Mouse (Mus musculus) cerebellum, adult 8-10 months (tissue): ENCODE data around the gene Ccdc93.
A peak's percentile ranks its signal among the peaks of the same experiment; 100 is the strongest.

Experiments used
- DNase-seq: peaks from one replicate; pipeline ENCODE4 v3.0.0; 2022

The Ccdc93 gene

GRCm38 (mm10) chr1:121448166-121448565, 17.3 kb downstream of the Ccdc93 start:
- no peak for DNase-seq

- no peak for DNase-seq
These were observed 20.2 kb downstream of the Ccdc93 start for GRCm38 (mm10) chr1:121451009-121451408.

- DNase-seq = no peak
These were observed 21.6 kb downstream of the Ccdc93 start for GRCm38 (mm10) chr1:121452498-121452897.

GRCm38 (mm10) chr1:121453053-121453452, 22.2 kb downstream of the Ccdc93 start:
- DNase-seq = no peak

- no peak for DNase-seq
These were observed 24.1 kb downstream of the Ccdc93 start for GRCm38 (mm10) chr1:121454951-121455350.

- DNase-seq = no peak
These were observed 29.2 kb downstream of the Ccdc93 start for GRCm38 (mm10) chr1:121460077-121460476.

- no peak for DNase-seq
These were observed 31.0 kb downstream of the Ccdc93 start for GRCm38 (mm10) chr1:121461895-121462294.

GRCm38 (mm10) chr1:121462643-121463042, 31.8 kb downstream of the Ccdc93 start:
- DNase-seq = no peak

- no peak for DNase-seq
These were observed 33.0 kb downstream of the Ccdc93 start for GRCm38 (mm10) chr1:121463806-121464205.

- no peak for DNase-seq
These were observed 35.4 kb downstream of the Ccdc93 start for GRCm38 (mm10) chr1:121466276-121466675.

- no peak for DNase-seq
These were observed 37.4 kb downstream of the Ccdc93 start for GRCm38 (mm10) chr1:121468271-121468670.

GRCm38 (mm10) chr1:121471503-121471902, 40.7 kb downstream of the Ccdc93 start:
- DNase-seq = no peak

GRCm38 (mm10) chr1:121477716-121478115, 46.9 kb downstream of the Ccdc93 start:
- DNase-seq = no peak

- DNase-seq = no peak
These were observed 47.6 kb downstream of the Ccdc93 start for GRCm38 (mm10) chr1:121478284-121478980.

GRCm38 (mm10) chr1:121479403-121479802, 48.6 kb downstream of the Ccdc93 start:
- DNase-seq = no peak

GRCm38 (mm10) chr1:121483091-121483490, 52.2 kb downstream of the Ccdc93 start:
- DNase-seq = no peak

GRCm38 (mm10) chr1:121486803-121487202, 56.0 kb downstream of the Ccdc93 start:
- no peak for DNase-seq

- DNase-seq = no peak
These were observed 59.4 kb downstream of the Ccdc93 start for GRCm38 (mm10) chr1:121490241-121490640.

GRCm38 (mm10) chr1:121497093-121497492, 66.2 kb downstream of the Ccdc93 start:
- DNase-seq = no peak

- no peak for DNase-seq
These were observed 77.9 kb downstream of the Ccdc93 start for GRCm38 (mm10) chr1:121508729-121509128.

- DNase-seq = peak; percentile 6
These were observed 79.7 kb downstream of the Ccdc93 start for GRCm38 (mm10) chr1:121510420-121511140.

GRCm38 (mm10) chr1:121511186-121511585, 80.3 kb downstream of the Ccdc93 start:
- DNase-seq = no peak

- DNase-seq = no peak
These were observed 81.1 kb downstream of the Ccdc93 start for GRCm38 (mm10) chr1:121511966-121512365.

- DNase-seq = no peak
These were observed 87.8 kb downstream of the Ccdc93 start for GRCm38 (mm10) chr1:121518609-121519008.
